Mouse (Mus musculus): Measurements from ENCODE around the gene Ppa1. TPM values are rescaled to one million over a fixed set of nuclear protein-coding genes. Genes with fewer than 3 reads are reported as not detected.
"Not testable (repeated sequence)": the region's sequence is repeated elsewhere in the genome, so short reads cannot be mapped to it uniquely, and the experiment has no call there.

The Ppa1 gene
- polyA plus RNA-seq (2012; rRNA removed): 105 and 113 TPM in 2 replicates

DNA sequence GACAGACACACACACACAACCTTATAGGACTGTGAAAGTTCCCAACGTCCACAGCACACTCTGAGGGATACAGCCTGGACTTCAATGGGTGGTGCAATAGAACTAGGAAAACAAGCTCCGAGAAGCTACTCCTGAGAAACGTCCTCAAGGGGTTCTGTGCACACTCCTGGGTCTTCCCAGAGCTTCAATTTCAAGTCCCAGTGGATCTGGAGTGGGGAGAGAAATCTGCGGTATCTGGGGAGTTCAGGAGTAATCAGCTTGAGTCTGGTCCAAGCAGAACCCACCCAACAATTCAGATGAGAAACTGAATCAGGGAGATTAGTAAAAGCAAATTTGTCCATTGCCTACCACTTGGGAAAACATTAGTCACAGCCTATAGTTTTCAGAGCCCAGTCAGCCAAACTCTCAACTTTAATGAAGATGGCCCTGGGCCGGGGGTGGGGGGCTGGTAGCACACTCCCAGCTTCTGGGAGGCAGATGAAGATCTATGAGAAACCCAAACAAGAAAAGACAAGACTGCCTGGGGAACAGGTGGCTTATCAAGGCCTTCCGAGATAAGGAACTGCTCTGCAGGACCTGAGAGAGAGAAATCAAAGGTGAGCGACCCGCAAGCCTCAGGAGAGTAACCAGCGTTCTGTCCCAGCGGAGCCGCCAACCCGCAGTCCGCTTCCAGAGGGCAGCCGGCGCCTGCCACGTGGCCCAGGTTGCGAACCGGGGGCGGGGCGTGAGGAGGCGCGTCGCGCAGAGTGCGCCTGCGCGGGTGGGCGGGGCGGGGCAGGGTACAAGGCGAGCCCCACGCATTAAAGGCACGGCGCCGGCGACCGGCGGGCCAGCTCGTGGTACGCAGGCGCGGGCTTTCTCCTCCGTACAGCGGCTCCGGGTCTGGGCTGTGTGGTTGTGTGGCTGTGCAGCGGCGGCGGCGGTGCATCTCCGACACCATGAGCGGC, at the start of gene Ppa1:
Gene Ppa1 (plus strand): TSS at position 763 of the 947 bp plus-strand sequence.
- DNase-seq (ENCODE audit: extremely low spot score in 1 of 2, low spot score in 1 of 2): peak in 1 of 2 experiments; percentile 87

DNA sequence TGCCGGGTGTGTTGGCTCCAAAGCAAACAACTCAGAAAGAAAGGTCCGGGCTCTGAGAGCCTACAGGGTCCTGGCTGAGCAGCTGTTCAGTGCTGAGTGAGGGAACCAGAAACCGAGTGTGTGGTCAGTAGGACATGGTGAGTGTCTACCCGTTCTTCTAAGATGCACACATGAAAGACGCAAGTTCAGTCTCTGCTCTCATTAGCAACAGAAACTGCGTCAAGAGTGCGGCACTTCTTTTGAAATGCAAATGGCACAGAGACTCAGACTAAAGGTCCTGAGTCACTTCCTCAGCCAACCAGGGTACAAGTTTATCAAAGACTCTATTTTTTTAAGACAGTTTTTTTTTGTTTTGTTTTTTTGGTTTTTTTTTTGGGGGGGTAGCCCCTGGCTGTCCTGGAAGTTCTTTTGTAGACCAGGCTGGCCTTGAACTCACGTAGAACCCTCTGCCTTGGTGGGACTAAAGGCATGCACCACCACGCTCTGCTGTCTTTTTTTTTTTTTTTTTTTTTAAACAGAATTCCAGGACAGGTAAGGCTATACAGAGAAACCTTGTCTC, 48.7 kb upstream of the Ppa1 start:
- DNase-seq (ENCODE audit: extremely low spot score in 1 of 2, low spot score in 1 of 2): no peak

DNA sequence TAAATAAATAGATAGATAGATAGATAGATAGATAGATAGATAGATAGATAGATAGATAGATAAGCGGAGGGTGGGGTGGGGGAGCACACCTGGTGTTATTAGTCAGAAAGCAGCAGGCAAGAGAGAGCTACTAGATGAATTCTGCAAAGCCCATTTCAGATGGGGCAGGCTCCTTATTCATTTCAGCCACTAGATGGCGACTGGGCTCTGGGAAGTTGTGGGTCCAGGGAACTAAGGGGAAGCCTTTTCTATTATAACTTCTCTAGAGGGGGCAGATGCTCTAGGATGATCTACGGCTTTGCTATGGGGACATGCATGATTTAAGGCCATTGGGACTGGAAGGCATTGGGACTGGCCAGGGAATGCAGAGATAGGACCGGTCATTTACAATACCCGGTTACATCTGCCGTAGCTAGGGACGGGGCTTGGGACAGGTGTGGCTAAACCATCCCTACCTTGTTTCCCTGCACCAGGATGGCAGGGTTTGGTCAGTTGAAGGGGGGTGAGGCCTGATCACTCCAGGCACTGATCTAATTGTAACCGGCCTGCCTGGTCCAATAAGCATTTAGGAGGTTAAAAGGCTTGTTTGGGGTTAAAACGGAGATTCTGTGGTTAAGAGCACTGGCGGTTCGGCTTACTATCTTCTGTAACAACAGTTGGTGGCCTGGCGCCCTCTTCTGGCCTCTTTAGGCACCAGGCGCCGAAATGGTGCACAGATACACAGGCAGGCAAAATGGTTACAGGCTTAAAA, 45.9 kb upstream of the Ppa1 start:
- DNase-seq (ENCODE audit: extremely low spot score in 1 of 2, low spot score in 1 of 2): peak in 1 of 2 experiments; percentile 67

DNA sequence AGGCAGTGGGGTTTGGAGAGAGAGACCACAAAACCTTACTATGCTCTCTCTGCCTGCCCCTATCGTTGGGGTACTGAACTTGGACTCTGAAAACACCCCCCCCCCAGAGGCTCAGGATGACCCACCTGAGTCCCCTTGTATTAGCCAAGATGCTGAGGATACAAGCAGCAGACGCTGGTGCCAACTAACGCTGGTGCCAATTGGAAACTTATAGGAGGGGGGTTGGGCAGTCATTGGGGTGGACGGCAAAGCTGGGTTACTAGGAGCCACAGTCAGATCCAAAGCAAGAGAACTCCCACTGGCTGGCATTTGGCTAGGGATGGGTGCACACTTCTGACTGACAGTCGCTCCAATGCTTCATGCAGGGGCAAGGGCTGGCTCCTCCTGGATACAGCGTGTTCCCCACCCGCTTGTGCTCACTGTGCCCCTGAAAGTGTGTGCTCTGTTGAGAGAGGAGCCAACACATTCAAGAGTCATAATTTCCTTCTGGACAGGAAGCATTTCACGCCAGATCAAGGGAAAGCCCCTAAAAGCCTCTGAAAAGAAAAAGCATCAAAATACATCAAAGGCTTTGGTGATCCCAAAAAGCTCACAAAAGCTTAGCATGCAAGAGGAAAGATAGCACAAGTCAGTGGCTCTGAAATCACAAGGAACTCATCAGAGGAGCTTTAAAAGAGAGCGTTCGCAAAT, 43.8 kb upstream of the Ppa1 start:
- DNase-seq (ENCODE audit: extremely low spot score in 1 of 2, low spot score in 1 of 2): no peak

DNA sequence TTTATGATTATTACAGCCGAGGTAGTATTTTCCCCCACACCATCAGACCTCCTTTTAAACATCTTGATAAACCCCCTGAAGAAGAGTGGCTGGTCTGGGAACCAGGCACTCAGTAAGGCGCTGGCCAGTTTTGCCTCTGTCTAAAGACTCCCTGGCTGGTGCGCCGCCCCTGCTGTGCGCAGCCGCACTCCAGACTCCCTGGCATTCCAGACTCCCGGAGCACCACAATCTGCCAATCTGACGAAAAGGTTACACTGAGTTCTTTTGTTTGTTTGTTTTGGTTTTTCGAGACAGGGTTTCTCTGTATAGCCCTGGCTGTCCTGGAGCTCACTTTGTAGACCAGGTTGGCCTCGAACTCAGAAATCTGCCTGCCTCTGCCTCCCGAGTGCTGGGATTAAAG, 43.0 kb upstream of the Ppa1 start:
- not testable (repeated sequence) for DNase-seq (ENCODE audit: extremely low spot score in 1 of 2, low spot score in 1 of 2)

DNA sequence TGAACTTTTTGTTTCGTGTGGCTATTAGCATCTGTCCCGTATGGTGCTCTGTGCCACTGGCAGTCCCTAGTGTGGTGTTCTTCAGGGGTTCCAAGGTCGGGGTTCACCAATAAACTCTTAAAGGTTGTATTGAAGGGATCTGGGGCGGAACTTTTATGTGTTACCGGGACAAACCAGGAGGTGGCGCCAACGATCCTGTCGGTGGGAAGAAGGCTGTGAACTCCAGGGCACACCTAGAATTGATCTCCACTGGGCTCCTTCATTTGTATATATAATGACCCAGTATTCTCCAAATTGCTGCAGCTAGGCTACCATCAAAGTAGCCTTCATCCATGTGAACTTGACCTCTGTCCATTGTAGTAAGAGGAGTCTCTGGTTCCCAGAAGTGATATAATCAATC, 42.5 kb upstream of the Ppa1 start:
- DNase-seq (ENCODE audit: extremely low spot score in 1 of 2, low spot score in 1 of 2): peak in 1 of 2 experiments; percentile 66

DNA sequence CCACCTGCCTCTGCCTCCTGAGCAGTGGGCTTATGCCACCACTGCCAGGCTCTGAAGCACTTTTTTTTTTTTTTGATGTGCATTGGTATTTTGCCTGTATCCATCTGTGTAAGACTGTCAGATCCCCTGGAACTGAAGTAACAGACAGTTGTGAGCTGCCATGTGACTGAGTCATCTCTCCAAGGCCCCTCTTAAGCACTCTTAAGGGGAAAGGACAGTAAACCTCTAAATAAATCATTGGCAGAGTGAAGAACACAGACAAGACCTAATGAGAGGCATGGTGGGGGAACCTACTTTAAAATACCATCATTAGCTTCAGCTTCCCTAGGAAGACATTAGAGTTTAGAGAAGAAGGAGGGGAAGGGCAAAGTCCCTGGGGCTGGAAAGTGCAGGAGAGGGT, 40.1 kb upstream of the Ppa1 start:
- no peak for DNase-seq (ENCODE audit: extremely low spot score in 1 of 2, low spot score in 1 of 2)

DNA sequence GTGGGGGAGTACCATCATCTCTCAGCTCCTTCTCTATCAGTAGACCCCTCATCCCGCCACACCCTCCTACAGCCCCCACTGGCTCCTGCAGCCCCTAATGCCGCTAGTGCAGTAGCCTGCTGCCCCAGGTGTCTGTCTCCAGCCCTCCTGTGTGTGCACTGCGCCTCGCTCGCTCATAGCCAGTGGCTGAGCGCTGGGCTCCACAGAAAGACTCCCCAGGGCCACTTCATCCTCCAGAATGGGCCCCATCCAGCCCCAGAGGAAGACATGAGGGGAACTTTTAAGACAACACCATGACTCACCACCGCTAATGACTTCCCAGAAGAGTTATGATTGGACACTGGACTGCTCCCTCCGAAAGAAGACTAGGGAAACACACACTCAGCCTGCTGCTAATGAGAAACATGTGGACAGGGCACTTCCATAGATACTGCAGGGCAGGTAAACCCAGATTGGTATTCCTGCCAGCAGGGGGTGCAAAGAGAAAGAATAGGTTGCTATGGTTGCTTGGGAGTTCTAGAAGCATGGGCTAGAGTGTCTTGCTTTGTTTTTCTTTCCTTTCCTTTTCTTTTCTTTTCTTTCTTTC, 37.6 kb upstream of the Ppa1 start:
- no peak for DNase-seq (ENCODE audit: extremely low spot score in 1 of 2, low spot score in 1 of 2)

DNA sequence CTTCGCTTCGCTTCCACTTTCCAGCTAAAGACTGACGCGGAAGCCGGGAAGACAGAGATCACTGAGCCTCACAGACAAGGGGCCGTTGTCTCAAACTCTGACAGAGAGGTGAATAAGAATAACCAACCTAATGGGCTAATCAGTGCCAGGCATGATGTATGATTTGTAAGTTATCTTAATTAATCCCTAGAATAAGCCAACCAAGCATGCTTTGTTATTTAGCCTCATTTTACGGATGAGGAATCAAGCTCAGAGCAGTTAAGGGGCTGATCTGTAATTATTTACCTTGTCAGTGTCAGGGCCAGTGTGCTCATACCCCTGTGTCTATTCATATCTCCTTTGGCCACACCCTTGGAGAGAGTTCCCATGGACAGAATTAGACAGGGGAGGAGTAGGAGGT, 34.0 kb upstream of the Ppa1 start:
- no peak for DNase-seq (ENCODE audit: extremely low spot score in 1 of 2, low spot score in 1 of 2)

DNA sequence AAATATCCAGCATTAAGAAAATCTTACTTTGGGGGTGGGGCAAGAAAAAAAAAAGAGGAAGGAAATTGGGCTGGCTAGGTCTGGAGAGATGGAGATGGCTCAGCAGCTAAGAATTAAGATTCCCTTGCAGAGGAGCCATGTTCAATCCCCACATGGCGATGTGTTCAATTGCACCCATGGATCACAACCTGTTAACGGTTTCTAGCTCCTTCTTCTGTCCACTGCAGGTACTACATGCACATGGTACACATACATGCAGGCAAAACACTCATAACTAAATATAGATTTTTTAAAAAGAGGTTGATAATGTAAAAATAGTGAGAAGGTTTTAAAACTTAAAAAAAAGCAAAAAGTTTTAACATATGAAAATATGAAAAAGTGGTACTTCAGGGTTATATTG, 29.8 kb upstream of the Ppa1 start:
- no peak for DNase-seq (ENCODE audit: extremely low spot score in 1 of 2, low spot score in 1 of 2)

DNA sequence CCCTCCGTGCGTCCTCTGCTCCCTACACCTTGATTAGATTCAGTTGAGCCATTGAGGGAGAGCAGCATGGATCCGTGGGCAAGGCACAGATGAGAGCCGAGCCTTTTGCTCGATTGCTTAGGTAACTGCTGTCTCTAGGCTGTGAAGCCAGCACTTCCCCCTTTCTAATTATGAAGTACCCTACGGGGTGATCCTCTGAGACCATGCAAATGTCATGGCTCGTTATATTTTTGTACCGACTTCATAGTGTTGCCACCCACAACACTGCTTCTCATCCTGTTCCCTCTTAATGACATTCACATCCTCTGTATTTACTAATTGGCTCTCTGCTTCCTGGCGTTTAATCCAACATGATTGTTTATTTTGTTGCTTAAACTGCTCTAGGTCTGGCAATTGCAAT, 26.7 kb upstream of the Ppa1 start:
- DNase-seq (ENCODE audit: extremely low spot score in 1 of 2, low spot score in 1 of 2): no peak

DNA sequence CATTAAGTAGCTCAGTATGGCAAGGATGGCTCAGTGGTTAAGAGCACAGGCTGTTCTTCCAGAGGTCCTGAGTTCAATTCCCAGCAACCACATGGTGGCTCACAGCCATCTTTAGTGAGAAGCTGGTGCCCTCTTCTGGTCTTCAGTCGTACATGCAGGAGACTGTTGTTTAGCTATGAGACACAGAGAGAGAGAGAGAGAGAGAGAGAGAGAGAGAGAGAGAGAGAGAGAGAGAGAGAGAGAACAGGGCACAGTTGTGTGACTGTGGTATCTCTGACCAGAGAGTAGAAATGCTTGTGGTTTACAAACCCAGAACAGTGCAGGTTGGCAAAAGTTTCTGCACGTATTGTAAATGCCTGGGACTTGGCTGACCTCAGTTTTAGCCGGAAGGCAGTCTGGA, 24.5 kb upstream of the Ppa1 start:
- DNase-seq (ENCODE audit: extremely low spot score in 1 of 2, low spot score in 1 of 2): not testable (repeated sequence)

DNA sequence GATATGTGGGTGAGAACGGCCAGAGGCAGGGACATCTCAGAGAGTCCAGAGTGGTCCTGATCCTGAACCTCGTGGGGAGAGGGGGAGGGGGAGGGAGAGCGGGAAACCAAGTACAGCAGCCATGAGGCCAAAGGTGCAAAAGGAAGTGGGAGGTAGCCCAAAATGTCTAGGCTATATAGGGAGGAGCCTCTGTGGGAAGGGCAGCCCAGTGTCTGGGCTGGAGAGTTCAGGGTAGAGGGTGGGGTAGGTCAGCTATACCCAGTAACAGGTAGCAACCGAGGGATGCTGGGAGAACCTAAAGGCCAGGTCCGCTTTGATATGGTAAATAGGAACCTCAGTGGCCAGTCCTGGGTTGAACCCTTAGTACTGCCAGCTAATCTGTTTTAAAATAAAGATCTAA, 23.6 kb upstream of the Ppa1 start:
- DNase-seq (ENCODE audit: extremely low spot score in 1 of 2, low spot score in 1 of 2): no peak

DNA sequence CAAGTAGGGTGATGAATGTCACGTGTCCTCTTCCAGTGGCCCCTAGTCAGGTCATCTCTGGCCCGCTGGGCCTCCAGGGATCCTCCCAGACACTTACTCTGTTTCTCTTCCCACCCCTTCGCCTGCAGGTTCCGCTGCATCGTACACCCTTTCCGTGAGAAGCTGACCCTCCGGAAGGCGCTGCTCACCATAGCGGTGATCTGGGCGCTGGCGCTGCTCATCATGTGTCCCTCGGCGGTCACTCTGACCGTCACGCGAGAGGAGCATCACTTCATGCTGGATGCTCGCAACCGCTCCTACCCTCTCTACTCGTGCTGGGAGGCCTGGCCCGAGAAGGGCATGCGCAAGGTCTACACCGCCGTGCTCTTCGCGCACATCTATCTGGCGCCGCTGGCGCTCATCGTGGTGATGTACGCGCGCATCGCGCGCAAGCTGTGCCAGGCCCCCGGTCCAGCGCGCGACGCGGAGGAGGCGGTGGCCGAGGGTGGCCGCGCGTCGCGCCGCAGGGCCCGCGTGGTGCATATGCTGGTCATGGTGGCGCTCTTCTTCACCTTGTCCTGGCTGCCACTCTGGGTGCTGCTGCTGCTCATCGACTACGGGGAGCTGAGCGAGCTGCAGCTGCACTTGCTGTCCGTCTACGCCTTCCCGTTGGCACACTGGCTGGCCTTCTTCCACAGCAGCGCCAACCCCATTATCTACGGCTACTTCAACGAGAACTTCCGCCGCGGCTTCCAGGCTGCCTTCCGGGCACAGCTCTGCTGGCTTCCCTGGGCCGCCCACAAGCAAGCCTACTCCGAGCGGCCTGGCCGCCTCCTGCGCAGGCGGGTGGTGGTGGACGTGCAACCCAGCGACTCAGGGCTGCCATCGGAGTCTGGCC, 22.7 kb upstream of the Ppa1 start:
- DNase-seq (ENCODE audit: extremely low spot score in 1 of 2, low spot score in 1 of 2): peak; percentile 15 to 38

DNA sequence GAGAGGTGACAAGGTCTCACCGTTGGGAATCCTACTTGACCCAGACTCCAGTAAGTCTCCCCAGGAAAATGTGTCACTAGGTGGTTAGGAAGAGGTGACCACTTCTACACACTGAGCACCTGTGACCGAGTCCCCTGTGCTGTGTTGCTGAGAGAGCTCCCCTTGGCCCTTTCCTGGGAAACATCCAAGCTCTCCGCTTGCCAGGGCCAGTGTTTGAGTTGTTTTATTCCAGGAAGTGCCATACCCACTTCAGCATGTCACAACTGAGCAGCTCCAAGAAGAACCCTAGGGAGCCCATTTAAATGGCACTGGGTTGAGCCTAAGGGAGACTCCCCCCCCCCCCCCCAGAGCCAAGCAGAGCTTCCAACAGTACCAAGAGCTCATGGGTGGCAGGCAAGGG, 21.8 kb upstream of the Ppa1 start:
- no peak for DNase-seq (ENCODE audit: extremely low spot score in 1 of 2, low spot score in 1 of 2)

DNA sequence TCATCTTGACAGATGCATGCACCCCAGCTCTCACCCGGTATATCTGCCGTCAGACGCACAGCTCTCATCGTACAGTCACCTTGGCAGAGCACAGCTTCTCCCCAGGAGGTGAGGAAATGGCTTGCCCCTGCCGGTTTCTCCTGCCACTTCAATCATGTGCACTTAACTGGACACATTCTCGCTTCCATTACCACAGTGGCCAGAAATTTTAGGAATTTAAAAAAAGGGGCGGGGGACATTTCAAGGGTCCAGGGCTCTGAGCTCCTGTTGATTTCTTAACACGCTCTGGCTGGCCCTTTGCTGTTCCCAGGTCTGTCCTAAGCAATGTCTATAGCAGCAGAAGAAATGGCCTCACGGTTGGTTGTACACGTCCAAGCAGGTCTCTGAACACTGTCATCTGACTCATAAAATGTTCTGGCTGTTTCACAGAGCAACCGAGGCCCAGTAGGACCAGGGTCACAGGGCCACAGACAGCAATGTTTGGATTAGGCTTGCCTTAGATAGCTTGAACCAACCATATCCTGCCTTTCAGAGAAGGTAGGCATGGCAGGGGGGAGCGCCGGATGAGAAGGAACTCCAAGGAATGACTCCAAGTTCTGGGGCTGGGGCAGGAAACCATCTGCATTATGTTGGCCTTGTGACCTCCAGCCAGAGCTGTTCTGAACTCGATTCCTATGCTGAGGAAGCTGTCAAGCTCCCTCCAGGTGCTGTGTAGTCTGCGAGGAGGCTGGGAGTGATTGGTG, 21.0 kb upstream of the Ppa1 start:
- no peak for DNase-seq (ENCODE audit: extremely low spot score in 1 of 2, low spot score in 1 of 2)

DNA sequence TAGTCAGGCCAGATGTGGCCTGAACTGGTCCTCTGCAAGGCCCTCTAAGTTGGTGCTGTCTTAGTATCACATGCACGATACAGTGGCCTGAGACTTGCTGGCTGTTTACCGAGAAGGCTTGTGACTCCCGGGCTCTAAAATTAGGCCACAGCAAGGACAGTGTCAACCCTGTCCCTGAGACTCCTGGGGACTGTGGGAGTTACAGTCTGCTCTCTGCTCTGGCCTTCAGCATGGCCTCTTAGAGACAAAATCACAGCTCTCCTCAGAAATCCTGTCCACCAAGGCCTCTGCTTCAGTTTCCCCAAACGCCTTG, 20.5 kb upstream of the Ppa1 start:
- no peak for DNase-seq (ENCODE audit: extremely low spot score in 1 of 2, low spot score in 1 of 2)

DNA sequence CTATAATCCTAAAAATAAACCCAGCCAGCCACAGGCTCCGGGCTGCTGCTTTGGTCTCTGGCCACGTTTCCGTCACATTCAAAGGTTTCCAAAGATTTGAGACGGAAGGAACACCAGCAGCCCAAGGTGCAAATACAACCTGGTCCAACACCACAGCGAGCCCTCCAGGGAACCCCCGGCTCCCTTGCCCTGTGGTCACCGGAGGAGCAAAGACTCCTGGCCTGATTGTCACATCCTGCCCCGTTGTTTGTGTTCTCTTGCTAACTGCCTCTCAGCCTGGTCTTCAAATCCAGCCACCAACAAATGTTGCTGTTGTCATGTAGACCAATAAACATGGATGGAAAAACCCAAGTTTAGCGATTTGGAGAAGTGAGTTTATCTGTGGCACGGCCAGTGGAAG, 15.9 kb upstream of the Ppa1 start:
- DNase-seq (ENCODE audit: extremely low spot score in 1 of 2, low spot score in 1 of 2): no peak

DNA sequence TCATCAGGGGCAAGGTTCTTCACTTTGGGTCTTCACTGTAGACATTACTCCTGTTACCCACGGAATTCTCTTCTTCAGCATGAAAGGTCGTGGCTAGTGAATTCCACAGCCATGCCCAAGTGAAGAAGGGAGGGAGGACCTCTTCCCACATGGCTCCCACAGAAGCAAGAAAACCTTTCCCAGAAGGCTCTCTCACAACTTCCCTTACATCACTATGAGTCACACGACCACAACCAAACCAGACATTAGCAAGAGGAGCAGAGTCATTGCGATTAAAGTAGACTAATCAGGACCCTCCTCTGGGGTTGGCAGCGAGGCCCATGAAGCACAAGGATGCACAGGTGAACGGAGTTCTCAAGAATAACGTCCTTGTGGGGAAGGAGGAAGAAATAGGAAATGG, 11.3 kb upstream of the Ppa1 start:
- DNase-seq (ENCODE audit: extremely low spot score in 1 of 2, low spot score in 1 of 2): no peak
